Mouse (Mus musculus) lung, embryonic 16.5 days (tissue): ENCODE data around the gene Gm49661. TPM values are rescaled to one million over a fixed set of nuclear protein-coding genes. Genes with fewer than 3 reads are reported as not detected.

Experiments
- ATAC-seq: fragments of 200-750 bp; cut with Nextera tagmentation; 2 replicates; pipeline ENCODE4 v1.8.0; 2017; ENCODE audit warnings: low read depth, mild to moderate bottlenecking, moderate library complexity
- H3K27ac ChIP-seq: fragments of 300-500 bp; sonication (generic); 2 replicates; pipeline ENCODE4 v1.5.1; 2014; ENCODE audit warnings: mild to moderate bottlenecking, control low read depth, low read length
- H3K27me3 ChIP-seq: fragments of 300-500 bp; sonication (generic); 2 replicates; pipeline ENCODE4 v1.6.1; 2014; ENCODE audit warnings: low read depth, low read length, mixed read lengths; ENCODE audit not compliant: control insufficient read depth, insufficient read depth
- H3K36me3 ChIP-seq: fragments of 300-500 bp; sonication (generic); 2 replicates; pipeline ENCODE4 v1.6.1; 2014; ENCODE audit warnings: low read length; ENCODE audit not compliant: control insufficient read depth, insufficient read depth
- H3K4me1 ChIP-seq: fragments of 300-500 bp; sonication (generic); replicated peaks from 2 replicates; pipeline ENCODE4 v1.6.1; 2014; ENCODE audit warnings: low read length, mixed read lengths; ENCODE audit not compliant: control insufficient read depth, insufficient read depth
- H3K4me2 ChIP-seq: fragments of 300-500 bp; sonication (generic); 2 replicates; pipeline ENCODE4 v1.6.1; 2014; ENCODE audit warnings: low read depth, low read length, control low read depth
- H3K4me3 ChIP-seq: fragments of 300-500 bp; sonication (generic); 2 replicates; pipeline ENCODE4 v1.5.1; 2014; ENCODE audit warnings: mild to moderate bottlenecking, low read length, control low read depth
- H3K9ac ChIP-seq: fragments of 300-500 bp; sonication (generic); 2 replicates; pipeline ENCODE4 v1.6.1; 2014; ENCODE audit warnings: low read length, control low read depth
- H3K9me3 ChIP-seq: fragments of 300-500 bp; sonication (generic); 2 replicates; pipeline ENCODE4 v1.6.1; 2016; ENCODE audit warnings: low read length; ENCODE audit not compliant: control insufficient read depth
- WGBS: fragments of 180-500 bp; shearing (Covaris S2); extraction: QIAGEN DNeasy Blood & Tissue Kit; methylation state at CpG from one replicate; pipeline ENCODE4 v1.1.7; 2014; 5-methylcytosine and 5-hydroxymethylcytosine counted together
- polyA plus RNA-seq: library from polyadenylated mRNA; unstranded; fragments of >200 nt; fragmentation: Nextera tagmentation; extraction: Ambion mirVana; gene quantifications from 2 replicates; pipeline ENCODE4 v1.2.1, GENCODE M21; 2015

Gm49661 gene
- polyA plus RNA-seq, 1 experiment from 2014 or later, result not detected

DNA sequence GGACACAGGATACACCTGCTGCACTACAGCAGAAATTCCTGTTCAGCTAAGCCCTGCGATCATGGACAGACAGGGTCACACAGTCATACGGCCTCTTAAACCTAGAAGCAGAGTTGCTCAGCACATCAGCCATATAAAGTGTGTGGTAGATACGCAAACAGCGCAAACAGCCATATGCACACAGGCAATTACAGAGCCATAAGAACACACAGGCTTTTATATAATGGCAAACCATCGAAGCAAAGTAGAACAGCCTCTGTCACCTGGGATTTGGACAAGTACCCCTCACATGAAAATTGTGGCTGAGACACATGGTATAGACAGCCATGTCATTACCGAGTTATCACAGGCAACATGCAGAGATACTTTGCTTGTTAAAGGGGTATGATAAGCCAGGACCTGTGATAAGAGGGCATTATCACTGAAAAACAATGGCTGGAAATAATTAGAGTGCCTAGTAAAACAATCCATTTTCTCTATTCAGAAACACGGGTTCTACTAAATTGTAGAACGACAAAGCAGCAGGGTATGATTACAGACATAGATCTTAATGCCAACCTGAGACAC is 17.2 kb upstream of the Gm49661 start:
- 35% methylated on average over 8 of the region's 8 CpGs for WGBS

DNA sequence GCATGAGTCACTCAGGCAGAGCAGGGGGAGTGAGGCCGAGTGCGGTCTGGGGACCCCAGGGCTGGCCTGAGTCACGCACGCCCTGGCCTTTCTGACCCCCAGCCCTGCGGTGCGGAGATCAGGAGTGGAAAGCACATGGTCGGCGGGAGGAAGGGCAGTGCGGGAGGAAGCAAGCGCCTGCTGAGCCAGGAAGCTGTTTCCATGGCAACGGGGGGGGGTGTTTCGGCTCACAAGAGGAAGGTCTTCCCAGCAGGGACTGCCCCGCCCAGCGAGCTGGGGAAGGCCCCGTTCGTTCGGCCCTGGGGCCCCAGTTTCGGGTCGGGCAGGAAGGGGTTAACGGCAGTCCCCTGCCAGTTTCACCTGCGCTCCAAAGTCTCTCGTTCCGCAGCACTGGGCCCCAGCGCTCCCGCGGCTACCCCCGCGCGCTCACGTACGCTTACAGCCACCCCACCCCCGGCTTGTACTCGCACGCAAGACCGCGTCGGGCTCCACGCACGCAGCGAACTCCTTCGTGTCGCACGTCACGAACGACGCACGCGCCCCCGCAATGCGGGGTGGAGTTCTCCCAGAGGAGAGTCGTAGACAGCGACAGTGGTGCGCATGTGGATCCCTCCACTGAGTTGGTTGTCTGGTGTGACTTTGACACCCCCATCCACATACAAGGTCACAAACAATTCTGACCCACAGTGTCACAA is 16.6 kb upstream of the Gm49661 start:
- ATAC-seq, result peak; percentile 32
- no peaks in the 10 kb centered on the region for H3K36me3 ChIP-seq
- H3K27ac ChIP-seq, result peak overlapping the region; percentile 92
- peak overlapping the region; percentile 51 for H3K4me3 ChIP-seq
- peak overlapping the region; percentile 61 for H3K9ac ChIP-seq
- H3K9me3 ChIP-seq, result no peaks in the 10 kb centered on the region
- peaks cover 55% of the 10 kb centered on the region for H3K4me1 ChIP-seq
- peak overlapping the region; percentile 83 for H3K4me2 ChIP-seq
- WGBS, result under 1% methylated on average over 53 of the region's 53 CpGs
- H3K27me3 ChIP-seq, result no peaks in the 10 kb centered on the region

More for the DNA sequence above, 17.2 kb upstream of the Gm49661 start:
- H3K4me1 ChIP-seq, result peaks cover 53% of the 10 kb centered on the region
- no peaks in the 10 kb centered on the region for H3K27me3 ChIP-seq
- peak overlapping the region; percentile 51 for H3K4me3 ChIP-seq
- no peaks in the 10 kb centered on the region for H3K9me3 ChIP-seq
- H3K4me2 ChIP-seq, result peak overlapping the region; percentile 83
- H3K27ac ChIP-seq, result peak overlapping the region; percentile 92
- no peak for ATAC-seq
- peak overlapping the region; percentile 61 for H3K9ac ChIP-seq
- no peaks in the 10 kb centered on the region for H3K36me3 ChIP-seq

DNA sequence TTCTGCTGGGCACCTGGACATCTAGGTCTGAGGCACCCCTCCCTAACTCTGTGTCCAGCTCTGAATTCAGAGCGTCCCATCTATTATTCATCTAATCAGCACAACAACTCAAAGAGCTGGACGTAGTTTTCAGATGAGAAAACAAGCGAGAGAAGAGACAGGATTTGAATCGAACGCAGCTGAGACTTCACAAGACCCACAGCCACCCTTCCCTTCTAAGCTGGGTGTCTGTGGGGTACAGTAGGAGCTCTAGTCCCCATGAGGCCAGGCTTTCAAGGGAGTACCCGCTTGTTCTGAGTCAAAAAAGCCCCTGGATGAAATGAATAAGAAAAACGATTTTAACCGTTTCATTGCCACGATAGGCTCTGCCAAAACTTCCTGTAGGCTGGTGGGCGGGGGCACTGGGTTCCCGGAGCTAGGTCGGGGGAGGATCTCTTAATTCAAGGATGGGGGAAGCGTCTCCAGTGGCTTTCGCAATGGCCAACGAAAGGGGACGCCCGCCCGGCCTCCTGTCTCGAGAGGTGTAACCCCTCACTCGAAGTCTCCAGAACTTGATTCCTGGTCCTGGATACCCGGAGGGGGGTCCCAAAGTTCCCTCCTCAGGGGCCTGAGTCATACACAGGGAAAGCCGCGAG is 15.9 kb upstream of the Gm49661 start:
- H3K27ac ChIP-seq, result peak overlapping the region; percentile 92
- no peak for ATAC-seq
- no peaks in the 10 kb centered on the region for H3K36me3 ChIP-seq
- peak overlapping the region; percentile 51 for H3K4me3 ChIP-seq
- peaks cover 60% of the 10 kb centered on the region for H3K4me1 ChIP-seq
- peak overlapping the region; percentile 83 for H3K4me2 ChIP-seq
- 1% methylated on average over 23 of the region's 23 CpGs for WGBS
- H3K9me3 ChIP-seq, result no peaks in the 10 kb centered on the region
- H3K9ac ChIP-seq, result peak overlapping the region; percentile 61
- no peaks in the 10 kb centered on the region for H3K27me3 ChIP-seq

DNA sequence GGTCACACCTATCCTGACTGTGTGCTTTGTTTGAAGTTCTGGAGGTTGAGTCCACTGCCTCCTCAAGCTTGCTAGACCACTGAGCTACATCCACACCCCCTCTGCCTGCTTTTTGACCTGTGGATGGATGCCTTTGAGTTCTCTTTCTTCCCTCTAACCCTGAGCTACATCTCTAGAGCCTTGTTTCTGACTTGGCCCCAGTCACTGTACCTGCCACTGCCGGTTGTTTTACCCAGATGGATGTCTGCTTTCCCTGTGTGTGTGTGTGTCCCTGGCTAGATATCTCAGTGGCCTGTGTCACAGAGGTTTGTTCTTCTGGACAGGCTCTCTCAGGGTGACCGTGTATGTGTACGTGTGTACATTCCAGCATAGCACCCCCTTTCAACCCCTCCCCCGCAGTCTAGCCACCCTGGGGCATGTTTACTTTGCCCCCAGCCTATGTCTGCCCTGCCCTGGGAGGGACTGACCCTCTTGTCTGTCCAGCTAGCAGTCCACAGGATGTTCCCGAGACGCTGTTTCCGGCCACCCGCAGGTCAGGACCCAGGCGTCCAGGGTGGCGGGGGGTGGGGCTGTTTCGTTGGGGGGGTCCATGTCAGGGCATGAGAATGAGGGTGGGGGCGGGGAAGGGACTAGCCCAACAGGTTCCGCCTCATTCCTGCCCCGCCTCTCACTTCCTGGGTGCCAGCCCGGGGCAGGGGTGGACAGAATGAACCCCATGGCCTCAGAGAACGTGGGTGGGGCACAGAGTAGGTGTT is 15.2 kb upstream of the Gm49661 start:
- Histone ChIP-seq H3K4me2 (peak overlapping the region; percentile 83), H3K9ac (peak overlapping the region; percentile 61), H3K4me3 (peak overlapping the region; percentile 51), H3K36me3 (no peaks in the 10 kb centered on the region), H3K27ac (peak overlapping the region; percentile 92), H3K4me1 (peaks cover 64% of the 10 kb centered on the region), H3K27me3 (no peaks in the 10 kb centered on the region), H3K9me3 (no peaks in the 10 kb centered on the region)
- ATAC-seq, result peak; percentile 7
- 3% methylated on average over 16 of the region's 16 CpGs for WGBS

DNA sequence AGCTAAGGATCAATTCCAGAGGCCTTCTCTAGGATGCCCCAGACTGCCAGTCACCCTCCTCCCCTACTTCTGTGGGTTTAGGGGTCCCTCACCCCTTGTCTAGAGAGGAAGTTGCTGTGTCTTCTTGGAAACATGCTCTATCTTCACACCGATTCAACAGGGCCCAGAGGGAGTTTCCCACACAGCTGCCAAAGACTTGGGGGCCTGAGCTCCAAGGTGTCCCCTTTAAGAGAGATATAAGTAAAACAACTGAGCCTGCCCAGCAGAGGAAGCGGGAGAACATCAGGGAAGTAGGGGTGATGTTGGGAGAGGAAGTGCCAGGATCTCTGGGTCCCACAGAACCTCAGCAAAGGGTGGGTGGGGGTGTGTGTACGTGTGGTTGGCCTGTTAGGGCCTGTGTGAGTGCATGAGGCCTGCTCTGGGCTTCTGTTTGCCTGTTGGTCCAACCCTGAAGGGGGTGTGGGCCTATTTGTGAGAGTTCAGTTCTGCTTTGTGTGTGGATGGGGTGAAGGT is 13.3 kb upstream of the Gm49661 start:
- Histone ChIP-seq H3K36me3 (no peaks in the 10 kb centered on the region), H3K27me3 (no peaks in the 10 kb centered on the region)

DNA sequence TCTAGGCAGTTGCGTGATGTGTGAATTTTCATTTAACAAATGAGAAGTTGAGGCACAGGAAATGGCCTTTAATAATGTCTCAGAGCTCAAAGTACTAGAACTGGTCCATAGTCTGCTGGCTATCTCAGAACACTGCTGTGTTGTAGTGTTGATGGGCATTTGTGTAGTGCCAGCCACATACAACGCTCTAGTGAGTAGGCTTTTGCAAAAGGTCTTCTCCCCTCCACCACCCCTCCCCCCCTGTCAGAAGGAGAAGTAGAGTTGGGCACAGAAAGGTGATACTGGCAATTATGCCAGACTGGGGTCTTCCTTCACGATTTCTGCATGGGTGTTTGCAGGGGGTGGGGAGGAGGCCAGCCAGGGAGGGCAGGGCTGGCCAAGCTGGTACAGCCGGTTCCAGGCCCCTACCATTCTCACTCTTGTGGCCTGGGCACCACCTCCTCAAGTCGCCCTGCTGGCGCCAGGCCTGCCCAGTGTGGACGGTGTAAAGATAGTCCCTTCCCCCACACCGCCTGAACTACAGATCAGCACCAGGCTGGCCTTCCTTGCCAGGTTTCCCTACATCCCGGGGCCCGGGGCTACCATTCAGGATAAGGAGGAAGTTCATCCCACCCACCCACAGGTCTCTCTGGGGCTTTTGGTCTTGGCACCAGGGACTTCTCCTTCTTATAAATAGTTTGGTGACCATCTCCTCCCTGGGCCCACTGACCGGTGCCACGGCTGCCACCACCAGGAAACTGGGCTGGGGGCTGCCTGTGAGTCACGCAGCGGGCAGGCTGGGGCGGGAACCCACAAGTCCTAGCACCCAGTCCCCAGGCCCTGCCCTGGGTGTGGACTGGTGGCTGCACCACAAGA is 12.6 kb upstream of the Gm49661 start:
- no peak for ATAC-seq
- H3K36me3 ChIP-seq, result no peaks in the 10 kb centered on the region
- no peaks in the 10 kb centered on the region for H3K27me3 ChIP-seq
- peak overlapping the region; percentile 96 for H3K27ac ChIP-seq
- WGBS, result 62% methylated on average over 15 of the region's 15 CpGs
- H3K4me2 ChIP-seq, result peak overlapping the region; percentile 5; the same call in 1 of the 2 replicates
- peaks cover 77% of the 10 kb centered on the region for H3K4me1 ChIP-seq
- no peak overlapping the region for H3K4me3 ChIP-seq
- no peaks in the 10 kb centered on the region for H3K9me3 ChIP-seq
- peak overlapping the region; percentile 17 for H3K9ac ChIP-seq

More for the DNA sequence above, 13.3 kb upstream of the Gm49661 start:
- Histone ChIP-seq H3K4me2 (no peak overlapping the region), H3K4me1 (peaks cover 73% of the 10 kb centered on the region), H3K9me3 (no peaks in the 10 kb centered on the region), H3K27ac (peak overlapping the region; percentile 96), H3K4me3 (no peak overlapping the region), H3K9ac (peak overlapping the region; percentile 17; the same call in 1 of the 2 replicates)
- ATAC-seq, result no peak
- 61% methylated on average over 3 of the region's 3 CpGs for WGBS

DNA sequence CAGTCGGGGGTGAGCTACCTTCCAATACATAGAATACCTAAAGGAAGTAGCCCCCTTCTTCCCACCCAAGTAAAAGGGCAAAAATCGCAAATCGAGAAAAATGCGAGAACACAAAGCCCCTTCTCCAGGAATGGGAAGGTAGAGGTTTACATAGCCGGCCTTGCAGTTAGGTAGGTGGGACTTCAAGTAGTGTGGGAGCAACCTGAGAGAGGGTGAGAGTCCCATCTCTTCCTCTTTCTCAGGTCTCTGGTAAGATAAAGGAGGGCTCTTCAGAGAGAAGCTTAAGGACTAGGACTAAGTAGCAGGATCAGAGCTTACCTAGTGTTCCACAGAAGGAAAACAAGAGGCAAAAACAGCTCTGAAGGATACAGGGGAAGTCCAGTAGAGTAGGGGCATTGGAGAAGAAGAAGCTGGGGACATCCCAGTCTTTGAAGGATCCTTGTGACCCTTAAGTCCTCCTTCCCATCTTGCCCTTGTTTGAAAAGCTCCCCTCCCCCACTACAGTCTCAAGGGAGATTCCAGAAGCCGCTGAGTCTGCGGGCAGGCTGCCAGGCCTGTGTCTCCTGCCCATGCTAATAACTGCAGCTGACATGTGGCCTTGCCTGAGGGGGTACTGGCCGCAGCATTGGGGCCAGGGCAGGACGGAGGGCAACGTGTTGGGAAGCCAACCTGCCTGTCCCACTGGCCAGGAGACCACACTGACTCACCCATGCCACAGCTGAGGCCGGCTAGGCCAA is 11.6 kb upstream of the Gm49661 start:
- peak overlapping the region; percentile 96 for H3K27ac ChIP-seq
- peaks cover 77% of the 10 kb centered on the region for H3K4me1 ChIP-seq
- no peaks in the 10 kb centered on the region for H3K36me3 ChIP-seq
- WGBS, result 18% methylated on average over 11 of the region's 11 CpGs
- H3K4me3 ChIP-seq, result peak overlapping the region; percentile 45
- H3K4me2 ChIP-seq, result peak overlapping the region; percentile 93
- H3K9me3 ChIP-seq, result no peaks in the 10 kb centered on the region
- ATAC-seq, result no peak
- H3K9ac ChIP-seq, result peak overlapping the region; percentile 69
- no peaks in the 10 kb centered on the region for H3K27me3 ChIP-seq
